Mouse (Mus musculus): Measurements from ENCODE around the gene Wbp1.

DNA sequence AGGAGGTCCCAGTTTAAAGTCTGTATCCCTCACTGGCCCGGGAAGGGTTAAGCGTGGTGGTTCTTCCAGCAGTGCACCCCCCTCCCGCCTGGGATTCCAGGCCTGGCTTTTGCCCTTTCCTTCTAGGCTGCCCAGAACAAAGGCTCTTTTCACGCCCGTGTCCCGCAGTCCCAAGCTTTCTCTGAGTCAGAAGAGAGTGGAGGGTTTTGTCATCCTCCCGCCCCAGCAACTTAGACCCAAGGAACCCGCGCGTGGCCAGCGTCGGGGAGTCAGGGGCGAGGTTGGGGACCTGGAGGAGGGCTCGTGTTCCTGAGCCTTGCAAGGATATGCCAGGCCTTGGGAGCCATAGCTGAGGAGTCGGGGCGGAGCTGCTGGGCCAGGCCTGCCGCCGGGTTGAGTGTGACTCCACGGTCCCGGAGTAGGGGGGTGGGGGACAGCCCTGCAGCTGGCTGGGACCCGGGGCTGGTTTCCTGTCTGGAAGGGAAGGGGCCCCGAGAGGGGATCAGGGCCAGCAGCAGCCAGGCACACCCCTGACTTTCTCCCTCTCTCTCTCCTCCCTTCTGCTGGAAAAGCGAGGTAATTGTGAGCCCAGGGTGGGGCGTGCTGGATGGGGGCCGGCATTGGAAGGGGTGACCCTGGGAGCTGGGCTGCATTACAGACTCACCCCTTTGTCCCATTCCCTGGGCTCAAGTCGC, 15.7 kb upstream of the Wbp1 start:
- TF ChIP-seq EP300 (IDR thresholded peaks at IDR 0.05; ENCODE audit: insufficient read depth, low read depth, low read length) (no peak), CTCF (IDR thresholded peaks at IDR 0.05) (no peak)

Measured in heart, adult 2 months (tissue).